Mouse (Mus musculus) heart, postnatal 14 days (tissue): ENCODE measurements at regions not wholly inside any gene's neighbourhood (a gene's known extent, or its start where the extent isn't known, plus 50 kb on each side); places are given as distances from the start of the nearest gene placed in this dataset.
"Not testable (repeated sequence)": the region's sequence is repeated elsewhere in the genome, so short reads cannot be mapped to it uniquely, and the experiment has no call there.

ENCODE experiments used
- DNase-seq, 2 experiments: peaks; one replicate each; pipeline ENCODE4 v3.0.0; 2021 to 2022
- intact Hi-C: fragments of 180-260 bp; cut with DNase I; formaldehyde crosslinking; loops from one replicate; pipeline ENCODE4 v1.15.1; 2025

- DNase-seq, intact Hi-C loops: not testable (repeated sequence)
These were observed 172.5 kb upstream of the Oprm1 start for GRCm38 (mm10) chr10:6585821-6586220.

DNA sequence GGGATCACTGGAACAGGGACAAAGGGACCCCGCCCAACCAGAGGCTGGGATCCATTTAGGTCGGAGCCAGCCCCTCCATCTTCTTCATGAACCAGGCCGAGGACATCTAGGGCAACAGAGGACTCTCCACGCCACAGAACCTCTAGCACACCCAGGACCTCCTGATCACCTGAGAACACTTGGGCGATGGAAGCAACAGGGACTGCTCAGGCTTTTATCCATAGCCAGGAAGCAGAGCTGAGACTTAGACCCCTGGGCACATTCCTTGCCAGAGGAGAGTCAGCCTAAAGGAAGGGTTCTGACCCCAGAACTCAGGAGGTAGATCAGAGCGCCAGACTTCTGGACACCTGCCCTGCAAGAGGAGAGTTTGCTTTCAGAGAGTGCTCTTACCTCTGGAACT is 168.1 kb upstream of the Oprm1 start:
- intact Hi-C loops, result no loop called here
- no peak for DNase-seq

DNA sequence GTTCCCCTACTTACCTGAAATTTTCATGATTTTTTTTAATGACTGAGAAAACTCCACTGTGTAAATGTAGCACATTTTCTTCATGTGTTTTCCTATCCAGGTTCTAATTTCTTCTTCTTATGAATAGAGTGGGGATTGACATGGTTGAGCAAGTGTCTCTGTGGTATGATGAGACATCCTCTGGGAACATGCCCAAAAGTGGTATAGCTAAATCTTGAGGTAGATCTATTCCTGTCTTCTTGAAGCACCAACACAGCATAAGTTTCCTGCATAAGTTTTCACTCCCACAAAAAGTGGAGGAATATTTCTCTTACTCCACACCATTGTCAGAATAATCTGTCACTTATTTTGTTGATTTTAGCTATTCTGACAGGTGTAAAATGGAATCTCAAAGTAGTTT is 161.1 kb upstream of the Oprm1 start:
- intact Hi-C loops, result no loop called here
- DNase-seq, result no peak

GRCm38 (mm10) chr10:6598586-6598985 is 159.7 kb upstream of the Oprm1 start:
- intact Hi-C loops, DNase-seq: not testable (repeated sequence)

DNA sequence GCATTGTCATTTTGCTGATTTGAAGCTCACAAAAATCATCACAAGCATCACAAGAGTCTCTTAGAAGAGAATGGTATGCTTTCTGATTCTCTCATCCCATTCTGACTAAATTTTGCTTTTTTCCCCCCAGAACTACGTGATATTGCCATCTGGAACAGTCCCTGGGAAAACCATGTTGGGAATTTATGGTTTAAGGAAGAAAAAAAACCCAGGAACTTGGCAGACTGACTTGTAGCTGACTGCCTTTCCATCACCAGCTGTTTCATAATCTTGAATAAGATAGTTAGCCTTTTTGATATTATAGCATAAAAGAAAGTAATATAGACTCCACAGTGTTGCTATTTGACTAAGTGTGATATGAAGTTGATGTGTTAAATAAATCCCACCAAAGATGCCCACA is 110.7 kb upstream of the Oprm1 start:
- no peak for DNase-seq
- intact Hi-C loops, result no loop called here

DNA sequence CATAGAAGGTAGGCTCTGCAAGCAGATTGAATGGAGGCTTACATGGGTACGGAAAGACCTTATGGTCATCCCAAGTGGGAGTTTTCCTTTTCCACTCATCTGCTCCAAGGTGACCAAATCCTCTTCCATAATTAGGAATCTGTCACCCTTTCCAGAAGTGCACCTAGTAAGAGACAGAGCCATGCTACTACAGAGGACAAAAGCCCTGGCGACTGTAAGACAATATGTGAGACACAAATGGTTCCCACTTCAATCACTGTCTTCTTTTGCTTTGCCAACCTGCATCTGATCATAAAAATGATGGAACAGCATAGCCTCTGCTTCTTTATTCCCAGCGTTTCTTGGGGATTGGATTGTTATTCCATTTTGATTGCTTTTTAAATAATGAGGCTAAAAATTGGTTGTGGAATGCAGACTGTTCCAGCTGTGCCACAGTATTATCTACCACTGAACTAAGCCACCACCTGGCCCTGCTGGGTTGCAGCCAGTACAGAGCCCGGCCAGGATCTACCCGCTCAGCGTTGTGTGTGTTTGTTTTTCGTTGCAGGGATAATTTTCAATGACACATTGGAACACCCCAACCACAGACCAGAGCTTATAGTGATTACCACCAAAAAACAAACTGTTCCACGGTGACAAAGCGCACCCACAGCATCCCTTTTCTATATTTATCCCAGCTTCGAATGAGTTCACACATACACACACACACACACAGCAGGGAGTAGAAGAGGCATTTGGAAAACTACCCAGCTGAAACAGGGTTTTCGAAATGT is 72.8 kb upstream of the Oprm1 start:
- DNase-seq, result peak in 1 of 2 experiments; percentile 2
- intact Hi-C loops, result no loop called here

- DNase-seq, result no peak
- intact Hi-C loops, result no loop called here
These were observed 72.2 kb upstream of the Oprm1 start for GRCm38 (mm10) chr10:6686081-6686474.
